Mouse (Mus musculus): ENCODE measurements around the gene Ocm. TPM values are rescaled to one million over a fixed set of nuclear protein-coding genes. Genes with fewer than 3 reads are reported as not detected.

The Ocm gene
- polyA plus RNA-seq, 1 experiment from 2014 or later: not detected

DNA sequence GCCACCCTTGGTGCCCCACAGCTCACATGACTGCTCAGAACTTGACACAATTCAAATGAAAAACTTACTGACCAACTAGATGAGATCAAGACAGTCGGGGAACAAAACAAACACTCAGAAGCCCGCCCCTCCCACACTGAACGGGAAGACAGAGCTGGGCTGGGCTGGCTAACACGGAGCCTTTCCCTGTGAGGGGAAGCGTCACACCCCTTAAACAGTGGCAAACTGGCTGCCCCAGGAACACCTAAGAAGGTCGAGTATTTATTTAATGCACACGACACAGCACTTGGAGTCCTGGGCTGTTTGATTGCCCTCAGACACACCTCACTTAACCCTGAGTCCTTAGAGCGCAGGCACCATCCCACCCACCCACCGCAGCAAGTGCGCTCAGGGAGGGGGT is 33.8 kb downstream of the Ocm start:
- H3K4me2 ChIP-seq (ENCODE audit: low read length): no peak overlapping the region
- H3K27ac ChIP-seq (ENCODE audit: low read depth, low read length): no peak overlapping the region
- no peaks in the 10 kb centered on the region for H3K27me3 ChIP-seq (replicated peaks; ENCODE audit: control insufficient read depth, insufficient read depth, low read length)
- no peak overlapping the region for H3K4me3 ChIP-seq (ENCODE audit: low read depth, low read length)
- ATAC-seq: no peak
- 90% methylated on average over 10 of the region's 10 CpGs for WGBS
- no peaks in the 10 kb centered on the region for H3K4me1 ChIP-seq (ENCODE audit: control insufficient read depth, insufficient read depth, low read length)
- H3K9ac ChIP-seq (ENCODE audit: low read length): no peak overlapping the region
- peaks cover 96% of the 10 kb centered on the region for H3K36me3 ChIP-seq (ENCODE audit: control insufficient read depth, insufficient read depth, low read length)
- no peak for DNase-seq (ENCODE audit: low spot score)
- no peaks in the 10 kb centered on the region for H3K9me3 ChIP-seq (replicated peaks; ENCODE audit: control insufficient read depth, low read length)

DNA sequence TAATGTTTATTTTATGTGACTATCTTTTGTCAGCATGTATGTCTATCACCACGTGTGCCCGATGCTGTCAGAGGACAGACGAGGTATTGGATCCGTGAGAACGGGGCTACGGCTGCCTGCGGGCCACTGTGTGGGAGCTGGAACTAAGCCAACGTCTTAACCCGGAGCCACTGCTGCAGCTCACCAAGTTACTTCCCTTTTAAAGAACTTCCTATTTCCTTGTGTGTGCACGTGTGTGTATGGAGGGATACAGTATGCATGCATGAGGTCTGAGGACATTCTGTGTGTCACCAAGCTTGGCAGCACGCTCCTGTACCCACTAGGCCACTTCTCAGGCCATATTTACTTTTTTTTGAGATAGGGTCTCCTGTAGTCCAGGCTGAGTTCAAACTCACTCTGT is 36.4 kb downstream of the Ocm start:
- no peaks in the 10 kb centered on the region for H3K9me3 ChIP-seq (replicated peaks; ENCODE audit: control insufficient read depth, low read length)
- H3K36me3 ChIP-seq (ENCODE audit: control insufficient read depth, insufficient read depth, low read length): peaks cover 97% of the 10 kb centered on the region
- WGBS: 87% methylated on average over 11 of the region's 11 CpGs
- no peaks in the 10 kb centered on the region for H3K4me1 ChIP-seq (ENCODE audit: control insufficient read depth, insufficient read depth, low read length)
- H3K4me3 ChIP-seq (ENCODE audit: low read depth, low read length): no peak overlapping the region
- no peaks in the 10 kb centered on the region for H3K27me3 ChIP-seq (replicated peaks; ENCODE audit: control insufficient read depth, insufficient read depth, low read length)
- ATAC-seq (no peak), DNase-seq (ENCODE audit: low spot score) (no peak)
- no peak overlapping the region for H3K9ac ChIP-seq (ENCODE audit: low read length)
- no peak overlapping the region for H3K4me2 ChIP-seq (ENCODE audit: low read length)
- H3K27ac ChIP-seq (ENCODE audit: low read depth, low read length): no peak overlapping the region

GRCm38 (mm10) chr5:143989046-143989445 is 37.4 kb downstream of the Ocm start:
- 75% methylated on average over 4 of the region's 4 CpGs for WGBS
- Histone ChIP-seq H3K9me3 (replicated peaks; ENCODE audit: control insufficient read depth, low read length) (no peaks in the 10 kb centered on the region), H3K9ac (ENCODE audit: low read length) (no peak overlapping the region), H3K4me3 (ENCODE audit: low read depth, low read length) (no peak overlapping the region), H3K27me3 (replicated peaks; ENCODE audit: control insufficient read depth, insufficient read depth, low read length) (no peaks in the 10 kb centered on the region), H3K36me3 (ENCODE audit: control insufficient read depth, insufficient read depth, low read length) (peaks cover 95% of the 10 kb centered on the region), H3K4me2 (ENCODE audit: low read length) (no peak overlapping the region), H3K4me1 (ENCODE audit: control insufficient read depth, insufficient read depth, low read length) (no peaks in the 10 kb centered on the region), H3K27ac (ENCODE audit: low read depth, low read length) (no peak overlapping the region)
- ATAC-seq (no peak), DNase-seq (ENCODE audit: low spot score) (no peak)

- no peak for ATAC-seq
- H3K27ac ChIP-seq (ENCODE audit: low read depth, low read length): no peak overlapping the region
Measured at GRCm38 (mm10) chr5:143987596-143987995, 38.9 kb downstream of the Ocm start.

DNA sequence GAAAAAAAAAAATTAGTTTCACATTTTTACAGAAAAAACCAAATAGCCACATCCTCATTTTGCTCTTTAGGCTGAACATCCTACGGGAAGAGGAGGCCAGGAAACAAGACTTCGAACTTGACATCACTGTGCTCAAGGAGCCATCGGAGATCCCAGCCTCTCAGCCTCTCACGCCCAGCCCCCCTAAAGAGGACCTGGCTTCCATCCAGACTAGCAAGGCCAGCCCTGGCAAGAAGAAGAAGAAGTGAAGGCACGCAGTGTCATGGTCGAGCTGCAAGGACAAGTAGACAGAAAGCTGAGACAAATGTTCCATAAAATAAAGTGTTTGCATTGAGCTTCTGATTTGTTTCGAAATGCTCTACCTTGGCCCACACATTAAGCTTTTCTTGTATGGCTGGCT is 41.1 kb downstream of the Ocm start:
- Histone ChIP-seq H3K27me3 (replicated peaks; ENCODE audit: control insufficient read depth, insufficient read depth, low read length) (no peaks in the 10 kb centered on the region), H3K9ac (ENCODE audit: low read length) (no peak overlapping the region), H3K9me3 (replicated peaks; ENCODE audit: control insufficient read depth, low read length) (no peaks in the 10 kb centered on the region), H3K27ac (ENCODE audit: low read depth, low read length) (no peak overlapping the region), H3K4me1 (ENCODE audit: control insufficient read depth, insufficient read depth, low read length) (no peaks in the 10 kb centered on the region), H3K4me2 (ENCODE audit: low read length) (no peak overlapping the region), H3K4me3 (ENCODE audit: low read depth, low read length) (no peak overlapping the region), H3K36me3 (ENCODE audit: control insufficient read depth, insufficient read depth, low read length) (peaks cover 61% of the 10 kb centered on the region)
- WGBS: 85% methylated on average over 7 of the region's 7 CpGs
- DNase-seq (ENCODE audit: low spot score) (no peak), ATAC-seq (no peak)

More at GRCm38 (mm10) chr5:143987596-143987995, 38.9 kb downstream of the Ocm start:
- no peaks in the 10 kb centered on the region for H3K27me3 ChIP-seq (replicated peaks; ENCODE audit: control insufficient read depth, insufficient read depth, low read length)
- H3K4me2 ChIP-seq (ENCODE audit: low read length): no peak overlapping the region
- peaks cover 83% of the 10 kb centered on the region for H3K36me3 ChIP-seq (ENCODE audit: control insufficient read depth, insufficient read depth, low read length)
- 97% methylated on average over 3 of the region's 3 CpGs for WGBS
- no peaks in the 10 kb centered on the region for H3K9me3 ChIP-seq (replicated peaks; ENCODE audit: control insufficient read depth, low read length)
- no peak for DNase-seq (ENCODE audit: low spot score)
- no peaks in the 10 kb centered on the region for H3K4me1 ChIP-seq (ENCODE audit: control insufficient read depth, insufficient read depth, low read length)
- no peak overlapping the region for H3K4me3 ChIP-seq (ENCODE audit: low read depth, low read length)
- no peak overlapping the region for H3K9ac ChIP-seq (ENCODE audit: low read length)

- Histone ChIP-seq H3K4me3 (ENCODE audit: low read depth, low read length) (no peak overlapping the region), H3K4me1 (ENCODE audit: control insufficient read depth, insufficient read depth, low read length) (no peaks in the 10 kb centered on the region), H3K9me3 (replicated peaks; ENCODE audit: control insufficient read depth, low read length) (no peaks in the 10 kb centered on the region), H3K27ac (ENCODE audit: low read depth, low read length) (no peak overlapping the region), H3K9ac (ENCODE audit: low read length) (no peak overlapping the region), H3K4me2 (ENCODE audit: low read length) (no peak overlapping the region), H3K27me3 (replicated peaks; ENCODE audit: control insufficient read depth, insufficient read depth, low read length) (no peaks in the 10 kb centered on the region), H3K36me3 (ENCODE audit: control insufficient read depth, insufficient read depth, low read length) (peaks cover 31% of the 10 kb centered on the region)
- WGBS: 78% methylated on average over 2 of the region's 2 CpGs
- no peak for DNase-seq (ENCODE audit: low spot score)
- ATAC-seq: no peak
Measured at GRCm38 (mm10) chr5:143982361-143982760, 44.1 kb downstream of the Ocm start.

DNA sequence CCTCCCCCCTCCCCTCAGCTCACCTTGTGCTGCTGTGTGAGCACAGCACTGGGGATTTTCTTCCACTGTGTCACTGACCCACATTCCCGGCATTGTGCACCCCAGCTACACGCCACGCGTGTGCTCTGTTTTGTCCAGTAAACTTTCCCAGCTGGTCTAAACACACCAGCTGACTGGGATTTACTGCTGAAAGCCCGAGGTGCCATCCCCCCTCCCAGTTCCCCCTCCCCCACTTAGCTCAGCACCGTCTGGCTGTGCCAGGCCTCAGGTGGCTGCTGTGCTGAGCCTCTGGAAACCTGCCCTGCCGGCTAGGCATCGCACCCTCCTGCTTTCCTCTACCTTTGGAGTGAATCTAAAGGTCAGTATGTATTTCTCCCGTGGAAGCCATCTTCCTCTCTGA is 45.6 kb downstream of the Ocm start:
- peak; percentile 47 for DNase-seq (ENCODE audit: low spot score)
- no peak overlapping the region for H3K9ac ChIP-seq (ENCODE audit: low read length)
- H3K4me2 ChIP-seq (ENCODE audit: low read length): no peak overlapping the region
- H3K9me3 ChIP-seq (replicated peaks; ENCODE audit: control insufficient read depth, low read length): no peaks in the 10 kb centered on the region
- H3K36me3 ChIP-seq (ENCODE audit: control insufficient read depth, insufficient read depth, low read length): peaks cover 18% of the 10 kb centered on the region
- H3K27ac ChIP-seq (ENCODE audit: low read depth, low read length): no peak overlapping the region
- peak; percentile 52 for ATAC-seq
- no peak overlapping the region for H3K4me3 ChIP-seq (ENCODE audit: low read depth, low read length)
- H3K27me3 ChIP-seq (replicated peaks; ENCODE audit: control insufficient read depth, insufficient read depth, low read length): no peaks in the 10 kb centered on the region
- WGBS: 26% methylated on average over 9 of the region's 9 CpGs
- no peaks in the 10 kb centered on the region for H3K4me1 ChIP-seq (ENCODE audit: control insufficient read depth, insufficient read depth, low read length)

DNA sequence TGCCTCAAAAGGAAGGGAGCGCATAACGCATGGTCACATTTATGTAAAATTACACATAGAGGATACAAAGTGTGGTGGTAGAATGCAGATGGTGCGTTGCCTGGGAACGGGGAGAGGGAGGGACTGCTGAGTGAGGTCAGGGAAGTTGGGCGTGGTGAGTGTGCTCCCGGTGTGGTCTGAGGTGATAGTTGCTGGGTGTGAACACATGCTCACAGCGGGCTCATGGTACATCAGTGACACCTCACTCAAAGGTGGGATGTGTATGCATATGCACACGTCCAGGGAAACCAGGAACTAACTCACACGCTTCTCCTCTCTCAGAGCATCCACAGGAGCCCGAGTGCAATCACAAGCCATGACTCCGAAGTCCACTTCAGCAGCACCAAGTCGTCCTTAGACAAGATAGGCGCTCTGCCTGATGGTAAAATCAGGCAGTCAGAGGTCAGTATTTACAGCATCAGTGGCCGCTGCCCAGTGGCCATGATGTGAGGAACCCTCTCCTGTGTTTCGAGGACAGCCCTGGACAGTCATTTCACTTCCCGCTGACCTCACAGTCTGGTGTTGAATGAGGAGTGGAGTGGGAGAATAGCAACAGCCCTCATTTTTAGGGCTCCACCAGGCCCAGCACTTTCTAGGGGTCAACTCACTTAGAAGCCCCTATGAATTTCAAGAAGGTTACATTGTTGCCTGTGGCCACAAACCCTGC is 49.6 kb downstream of the Ocm start:
- Histone ChIP-seq H3K36me3 (ENCODE audit: control insufficient read depth, insufficient read depth, low read length) (no peaks in the 10 kb centered on the region), H3K9ac (ENCODE audit: low read length) (no peak overlapping the region), H3K4me2 (ENCODE audit: low read length) (no peak overlapping the region), H3K9me3 (replicated peaks; ENCODE audit: control insufficient read depth, low read length) (no peaks in the 10 kb centered on the region), H3K4me1 (ENCODE audit: control insufficient read depth, insufficient read depth, low read length) (no peaks in the 10 kb centered on the region), H3K27ac (ENCODE audit: low read depth, low read length) (no peak overlapping the region), H3K4me3 (ENCODE audit: low read depth, low read length) (no peak overlapping the region), H3K27me3 (replicated peaks; ENCODE audit: control insufficient read depth, insufficient read depth, low read length) (no peaks in the 10 kb centered on the region)
- WGBS: 83% methylated on average over 16 of the region's 16 CpGs
- DNase-seq (ENCODE audit: low spot score) (no peak), ATAC-seq (no peak)

DNA sequence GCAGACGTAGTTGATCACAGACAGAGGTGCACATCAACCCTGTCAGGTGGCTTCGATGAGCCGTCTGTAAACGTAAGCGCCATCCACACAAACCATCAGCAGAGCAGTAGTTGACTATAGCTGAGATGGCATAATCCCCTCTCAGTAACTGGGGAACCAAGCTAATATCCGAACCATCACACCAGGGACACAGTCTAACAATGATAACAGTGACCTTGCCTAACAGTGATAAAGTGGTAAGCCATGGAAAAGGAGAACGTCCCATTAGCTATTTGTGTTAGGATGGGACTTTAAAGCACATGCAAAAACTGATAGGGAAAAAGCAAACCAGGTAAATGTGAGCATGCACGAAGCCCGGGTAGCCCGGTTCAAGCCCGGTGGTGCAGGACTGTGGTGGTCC is 50.2 kb downstream of the Ocm start:
- H3K27ac ChIP-seq (ENCODE audit: low read depth, low read length): no peak overlapping the region
- no peaks in the 10 kb centered on the region for H3K27me3 ChIP-seq (replicated peaks; ENCODE audit: control insufficient read depth, insufficient read depth, low read length)
- no peak for ATAC-seq
- H3K4me2 ChIP-seq (ENCODE audit: low read length): no peak overlapping the region
- no peaks in the 10 kb centered on the region for H3K36me3 ChIP-seq (ENCODE audit: control insufficient read depth, insufficient read depth, low read length)
- H3K9ac ChIP-seq (ENCODE audit: low read length): no peak overlapping the region
- WGBS: 88% methylated on average over 11 of the region's 11 CpGs
- H3K9me3 ChIP-seq (replicated peaks; ENCODE audit: control insufficient read depth, low read length): no peaks in the 10 kb centered on the region
- DNase-seq (ENCODE audit: low spot score): no peak
- H3K4me3 ChIP-seq (ENCODE audit: low read depth, low read length): no peak overlapping the region
- H3K4me1 ChIP-seq (ENCODE audit: control insufficient read depth, insufficient read depth, low read length): no peaks in the 10 kb centered on the region
